Mouse (Mus musculus): ENCODE data around the gene Tmem238. TPM values are rescaled to one million over a fixed set of nuclear protein-coding genes. Genes with fewer than 3 reads are reported as not detected.
"Not testable (repeated sequence)": the region's sequence is repeated elsewhere in the genome, so short reads cannot be mapped to it uniquely, and the experiment has no call there.

Tmem238 gene
- polyA plus RNA-seq, 1 experiment, result 6.1 TPM

DNA sequence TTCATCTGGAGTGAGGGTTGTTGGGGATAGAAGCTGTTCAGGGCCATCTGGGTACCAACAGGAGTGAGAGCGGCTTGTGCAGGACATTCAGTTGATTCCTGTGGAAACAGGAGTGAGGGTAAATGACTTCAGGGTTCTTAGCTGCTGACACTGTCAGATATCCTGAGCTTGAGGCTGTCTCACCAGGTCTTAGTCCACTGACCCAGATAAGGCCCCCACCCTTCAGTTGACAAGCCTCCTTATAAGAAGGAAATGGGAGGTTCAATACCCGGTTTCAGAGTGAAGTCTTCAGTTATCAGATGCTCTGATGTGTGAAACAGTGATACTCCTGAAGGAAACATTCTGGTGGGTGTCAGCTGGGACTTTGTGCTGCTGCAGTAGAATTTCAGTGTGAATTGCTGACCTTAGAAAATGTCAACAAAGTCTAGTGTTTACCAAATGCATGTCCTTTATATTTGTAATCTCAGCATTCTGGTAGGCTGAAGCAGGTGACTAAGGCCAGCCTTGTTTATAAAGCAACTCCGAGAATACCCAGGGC lies 5.2 kb upstream of the Tmem238 start:
- H3K27me3 ChIP-seq (ENCODE audit: control insufficient read depth), result no peaks in the 10 kb centered on the region
- no peaks in the 10 kb centered on the region for H3K9me3 ChIP-seq (ENCODE audit: control insufficient read depth, low read length)
- H3K4me1 ChIP-seq (ENCODE audit: control insufficient read depth), result peaks cover 46% of the 10 kb centered on the region
- H3K4me3 ChIP-seq (replicated peaks), result peak overlapping the region; percentile 74
- TF ChIP-seq TAL1 (IDR thresholded peaks at IDR 0.05; ENCODE audit: low read length) (no peak), GATA1 (IDR thresholded peaks at IDR 0.05; ENCODE audit: low read length) (no peak)
- peaks cover 62% of the 10 kb centered on the region for H3K36me3 ChIP-seq (ENCODE audit: control insufficient read depth)

DNA sequence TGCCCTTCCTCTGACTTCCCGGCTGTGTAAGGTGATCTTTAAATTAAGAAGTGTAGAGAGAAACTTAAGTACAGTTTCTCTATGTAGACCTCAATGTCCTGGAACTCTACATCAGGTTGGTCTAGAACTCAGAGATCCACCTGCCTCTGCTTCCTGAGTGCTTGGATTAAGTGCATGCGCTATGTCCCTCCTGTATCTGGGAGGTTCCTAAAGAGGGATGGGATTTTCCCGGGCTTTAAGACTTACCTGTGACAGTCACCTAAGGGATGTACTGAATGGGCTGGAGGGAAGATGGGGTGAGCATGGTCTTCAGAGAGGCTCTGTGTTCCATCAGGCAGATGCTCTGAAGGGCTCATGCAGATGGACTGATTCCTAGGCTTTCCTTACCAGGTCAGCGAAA lies 4.2 kb upstream of the Tmem238 start:
- no peaks in the 10 kb centered on the region for H3K9me3 ChIP-seq (ENCODE audit: control insufficient read depth, low read length)
- TF ChIP-seq GATA1 (IDR thresholded peaks at IDR 0.05; ENCODE audit: low read length) (no peak), TAL1 (IDR thresholded peaks at IDR 0.05; ENCODE audit: low read length) (no peak)
- H3K4me1 ChIP-seq (ENCODE audit: control insufficient read depth), result peaks cover 56% of the 10 kb centered on the region
- peaks cover 54% of the 10 kb centered on the region for H3K36me3 ChIP-seq (ENCODE audit: control insufficient read depth)
- H3K27me3 ChIP-seq (ENCODE audit: control insufficient read depth), result no peaks in the 10 kb centered on the region
- H3K4me3 ChIP-seq (replicated peaks), result peak overlapping the region; percentile 74

DNA sequence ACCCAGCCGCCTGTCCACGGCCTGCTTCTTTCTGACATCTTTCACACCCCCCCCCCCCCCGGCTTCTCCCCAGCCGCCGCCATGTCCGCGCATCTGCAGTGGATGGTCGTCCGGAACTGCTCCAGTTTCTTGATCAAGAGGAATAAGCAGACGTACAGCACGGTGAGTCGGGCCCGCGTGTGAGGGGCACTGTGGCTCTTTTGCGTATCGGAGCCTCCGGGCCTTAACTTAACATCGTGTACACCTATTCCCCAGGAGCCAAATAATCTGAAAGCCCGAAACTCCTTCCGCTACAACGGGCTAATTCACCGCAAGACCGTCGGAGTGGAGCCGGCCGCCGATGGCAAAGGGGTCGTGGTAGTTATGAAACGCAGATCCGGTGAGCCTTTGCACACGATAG lies 3.8 kb upstream of the Tmem238 start:
- Histone ChIP-seq H3K36me3 (ENCODE audit: control insufficient read depth) (peaks cover 50% of the 10 kb centered on the region), H3K4me1 (ENCODE audit: control insufficient read depth) (peaks cover 60% of the 10 kb centered on the region), H3K4me3 (replicated peaks) (peak overlapping the region; percentile 74)
- H3K9me3 ChIP-seq (ENCODE audit: control insufficient read depth, low read length); H3K27me3 ChIP-seq (ENCODE audit: control insufficient read depth): not testable (repeated sequence)

DNA sequence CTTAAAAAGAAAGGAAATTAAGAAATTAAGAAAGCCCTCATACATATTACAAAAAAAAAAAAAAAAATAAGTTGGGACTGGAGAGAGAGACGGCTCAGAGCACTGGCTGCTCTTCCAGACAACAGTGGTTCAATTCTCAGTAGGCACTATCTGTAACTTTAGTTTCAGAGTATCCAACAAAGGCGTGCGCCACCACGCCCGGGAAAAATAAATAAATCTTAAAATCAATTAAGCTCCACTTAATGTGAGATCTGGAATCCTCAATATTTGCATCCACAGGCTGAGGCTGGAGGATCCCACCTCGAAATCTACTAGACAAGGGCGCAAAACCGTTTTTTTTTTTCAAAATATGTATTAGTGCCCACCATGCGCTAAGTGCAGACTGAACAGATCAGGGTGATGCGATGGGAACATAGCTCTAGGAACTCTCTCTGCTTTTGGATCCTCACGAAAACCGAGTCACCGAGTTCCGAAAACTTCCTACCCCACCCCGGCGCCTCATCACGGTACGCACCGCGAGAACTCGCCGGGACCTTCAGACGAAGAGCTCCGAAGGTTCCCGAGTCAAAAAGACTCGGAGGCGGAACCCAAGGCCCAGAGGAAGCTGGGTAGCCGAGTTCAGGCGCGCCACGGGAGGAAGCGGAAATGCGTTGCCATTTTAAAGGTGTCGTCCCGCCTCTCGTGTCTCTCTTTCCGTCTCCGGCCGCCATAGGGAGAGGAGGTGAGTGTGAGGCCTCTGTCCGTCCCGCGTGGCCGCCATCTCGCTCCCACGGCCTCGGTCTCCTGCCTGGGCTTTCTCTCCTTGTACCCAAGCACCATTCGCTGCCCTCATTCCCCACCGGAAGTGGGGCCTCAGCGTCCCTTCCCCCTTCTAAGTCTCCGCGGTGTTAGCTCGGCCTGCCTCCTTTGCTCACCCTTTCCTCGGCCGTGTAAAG lies 3.1 kb upstream of the Tmem238 start, which contains the start of gene Rpl28:
Gene Rpl28 (plus strand): TSS at position 597 of the 935 bp plus-strand sequence.
- H3K4me1 ChIP-seq (ENCODE audit: control insufficient read depth), result peaks cover 64% of the 10 kb centered on the region

DNA sequence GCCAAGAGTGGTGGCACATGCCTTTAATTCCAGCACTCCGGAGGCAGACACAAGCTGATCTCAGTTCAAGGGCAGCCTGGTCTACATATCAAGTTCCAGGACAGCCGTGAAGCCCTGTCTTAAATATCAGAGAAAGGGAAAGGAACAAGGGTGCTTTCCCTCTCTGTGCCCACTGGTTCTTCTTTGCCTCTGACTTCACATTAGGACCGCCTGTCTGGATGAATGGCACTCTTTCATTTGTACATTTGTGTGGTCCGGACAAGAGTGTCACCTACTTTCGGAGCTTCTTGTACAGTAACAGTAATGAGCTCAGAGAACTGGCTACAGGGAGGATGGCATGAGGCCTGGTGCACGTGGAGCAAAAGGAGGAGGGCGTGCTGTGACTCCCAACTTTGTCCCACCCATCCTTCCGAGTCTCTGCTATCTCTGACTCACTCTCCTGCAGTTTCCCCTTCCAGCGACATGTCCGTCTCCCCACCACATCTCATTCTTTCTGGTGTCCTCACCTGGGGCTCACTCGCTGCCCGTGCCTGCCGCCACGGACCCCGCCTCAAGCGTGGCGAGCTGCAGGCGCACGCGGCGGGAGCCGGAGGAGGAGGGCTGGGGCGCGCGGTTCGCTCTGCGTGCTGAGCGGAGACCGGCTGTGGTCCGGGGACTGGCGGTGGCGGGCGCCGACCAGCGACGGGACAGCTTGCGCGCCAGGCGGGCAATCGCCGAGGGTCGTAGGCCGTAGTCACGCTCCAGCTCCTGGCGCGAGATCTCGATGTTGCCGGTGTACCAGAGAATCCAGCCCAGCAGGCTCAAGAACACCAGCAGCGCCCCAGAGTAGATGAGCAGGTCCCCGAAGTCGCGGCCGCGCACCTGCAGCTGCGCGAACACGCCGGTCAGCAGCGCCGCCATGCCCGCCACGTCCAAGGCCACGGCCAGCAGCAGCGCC lies 689 bp downstream of the Tmem238 start:
- H3K4me3 ChIP-seq (replicated peaks), result peak overlapping the region; percentile 87
- H3K36me3 ChIP-seq (ENCODE audit: control insufficient read depth), result peaks cover 25% of the 10 kb centered on the region
- H3K9me3 ChIP-seq (ENCODE audit: control insufficient read depth, low read length), result no peaks in the 10 kb centered on the region
- H3K27me3 ChIP-seq (ENCODE audit: control insufficient read depth), result no peaks in the 10 kb centered on the region
- peaks cover 70% of the 10 kb centered on the region for H3K4me1 ChIP-seq (ENCODE audit: control insufficient read depth)
- TF ChIP-seq TAL1 (IDR thresholded peaks at IDR 0.05; ENCODE audit: low read length) (no peak), GATA1 (IDR thresholded peaks at IDR 0.05; ENCODE audit: low read length) (no peak)

More for the DNA sequence above, 3.1 kb upstream of the Tmem238 start, which contains the start of gene Rpl28:
- H3K4me3 ChIP-seq (replicated peaks), result peak within 1 kb of the TSS; percentile 74
- peaks cover 43% of the 10 kb centered on the region for H3K36me3 ChIP-seq (ENCODE audit: control insufficient read depth)
- H3K27me3 ChIP-seq (ENCODE audit: control insufficient read depth), result no peaks in the 10 kb centered on the region
- H3K9me3 ChIP-seq (ENCODE audit: control insufficient read depth, low read length), result no peaks in the 10 kb centered on the region
- TF ChIP-seq TAL1 (IDR thresholded peaks at IDR 0.05; ENCODE audit: low read length) (no peak), GATA1 (IDR thresholded peaks at IDR 0.05; ENCODE audit: low read length) (no peak)

DNA sequence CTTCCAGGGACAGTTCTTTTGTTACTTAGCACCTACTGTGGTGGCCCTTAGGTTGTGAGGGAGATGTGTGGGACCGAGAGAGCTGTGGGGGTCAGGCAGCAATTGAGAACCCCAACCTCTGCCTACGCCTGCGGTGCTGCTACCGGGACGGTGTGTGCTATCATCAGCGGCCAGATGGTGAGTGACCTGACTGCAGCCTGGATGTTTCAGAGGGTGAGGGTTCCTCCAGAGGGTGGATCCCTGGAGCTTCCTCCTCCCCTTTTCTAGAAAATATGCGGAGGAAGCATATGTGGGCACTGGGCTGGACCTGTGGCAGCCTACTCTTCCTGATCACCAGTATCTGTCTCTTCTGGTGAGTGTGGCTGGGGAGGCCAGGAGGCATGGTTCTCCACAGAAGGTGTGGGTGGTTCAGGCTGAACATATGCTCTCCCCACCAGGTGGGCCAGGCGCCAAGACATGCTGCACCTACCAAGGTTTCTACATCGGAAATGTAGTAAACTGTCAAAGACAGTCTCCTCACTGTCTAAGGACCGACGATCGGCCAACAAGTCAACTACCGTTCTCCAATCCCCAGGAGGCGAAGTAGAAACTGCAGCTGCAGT lies 5.7 kb downstream of the Tmem238 start:
- peaks cover 52% of the 10 kb centered on the region for H3K4me1 ChIP-seq (ENCODE audit: control insufficient read depth)
- H3K27me3 ChIP-seq (ENCODE audit: control insufficient read depth), result peaks cover 32% of the 10 kb centered on the region
- no peaks in the 10 kb centered on the region for H3K9me3 ChIP-seq (ENCODE audit: control insufficient read depth, low read length)
- H3K4me3 ChIP-seq (replicated peaks), result no peak overlapping the region
- H3K36me3 ChIP-seq (ENCODE audit: control insufficient read depth), result peaks cover 22% of the 10 kb centered on the region
- TF ChIP-seq TAL1 (IDR thresholded peaks at IDR 0.05; ENCODE audit: low read length) (peak; percentile 38), GATA1 (IDR thresholded peaks at IDR 0.05; ENCODE audit: low read length) (no peak)

DNA sequence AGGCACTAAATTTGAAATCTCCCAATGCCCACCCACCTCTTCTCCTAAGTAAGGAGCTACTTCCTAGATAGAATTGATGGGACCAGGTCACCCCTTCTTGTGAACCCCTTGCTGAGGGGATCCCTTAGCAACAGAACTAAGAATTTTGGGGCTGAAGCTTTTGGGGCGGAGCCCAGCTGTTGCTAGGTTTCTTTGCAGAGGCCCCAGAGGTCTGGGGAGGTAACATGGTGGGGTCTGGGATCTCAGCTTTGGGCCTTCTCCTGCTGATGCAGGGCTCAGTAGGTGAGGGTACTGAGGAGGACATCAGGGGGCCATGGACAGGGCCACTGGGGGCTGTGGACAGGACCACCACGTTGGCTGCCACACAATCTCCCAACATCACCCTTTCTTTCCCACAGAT lies 6.7 kb downstream of the Tmem238 start, which contains the start of the genes Il11 and Tmem190:
Gene Il11 (minus strand): TSS at position 101 of the 400 bp plus-strand sequence.
Gene Tmem190 (plus strand): TSS at position 179 of the 400 bp plus-strand sequence.
- no peak for TF ChIP-seq TAL1 (IDR thresholded peaks at IDR 0.05; ENCODE audit: low read length)
- TF ChIP-seq GATA1 (IDR thresholded peaks at IDR 0.05; ENCODE audit: low read length), result no peak
- Histone ChIP-seq H3K36me3 (ENCODE audit: control insufficient read depth) (peaks cover 22% of the 10 kb centered on the region), H3K4me3 (replicated peaks) (no peak within 1 kb of the TSS)

DNA sequence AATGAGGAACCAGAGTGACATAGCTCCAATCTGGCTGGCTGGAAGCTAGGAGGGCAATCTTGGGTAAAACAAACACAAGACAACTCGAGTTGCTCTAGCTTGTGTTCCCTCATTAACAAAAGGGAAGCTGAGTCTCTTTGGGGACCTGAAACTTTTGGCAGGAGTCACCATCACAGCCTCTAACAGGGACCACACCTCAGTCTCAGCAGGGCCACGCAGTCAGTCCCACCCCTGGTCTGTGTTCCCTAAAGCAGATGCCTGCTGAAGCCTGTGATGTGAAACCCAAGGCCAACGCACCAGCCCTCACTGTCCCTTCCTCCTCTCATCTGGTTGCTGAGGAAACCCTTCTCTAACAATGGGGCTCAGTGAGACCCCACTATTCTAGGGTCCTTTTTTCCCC lies 7.3 kb downstream of the Tmem238 start:
- Histone ChIP-seq H3K36me3 (ENCODE audit: control insufficient read depth) (peaks cover 22% of the 10 kb centered on the region), H3K4me1 (ENCODE audit: control insufficient read depth) (peaks cover 44% of the 10 kb centered on the region), H3K4me3 (replicated peaks) (no peak overlapping the region), H3K27me3 (ENCODE audit: control insufficient read depth) (peaks cover 48% of the 10 kb centered on the region), H3K9me3 (ENCODE audit: control insufficient read depth, low read length) (no peaks in the 10 kb centered on the region; the same call in 1 of the 2 replicates)
- TF ChIP-seq TAL1 (IDR thresholded peaks at IDR 0.05; ENCODE audit: low read length), result no peak
- no peak for TF ChIP-seq GATA1 (IDR thresholded peaks at IDR 0.05; ENCODE audit: low read length)

More for the DNA sequence above, 6.7 kb downstream of the Tmem238 start, which contains the start of the genes Il11 and Tmem190:
- H3K9me3 ChIP-seq (ENCODE audit: control insufficient read depth, low read length), result no peaks in the 10 kb centered on the region
- peaks cover 46% of the 10 kb centered on the region for H3K4me1 ChIP-seq (ENCODE audit: control insufficient read depth)
- H3K27me3 ChIP-seq (ENCODE audit: control insufficient read depth), result peaks cover 42% of the 10 kb centered on the region
